Mouse (Mus musculus) ES-Bruce4 (cell line): ENCODE results near the gene Zdhhc1. TPM values are rescaled to one million over a fixed set of nuclear protein-coding genes. Genes with fewer than 3 reads are reported as not detected.

Experiments used
- H3K27ac ChIP-seq: 2 replicates; pipeline ENCODE4 v1.5.1; 2012; ENCODE audit warnings: low read length, inconsistent platforms; ENCODE audit not compliant: insufficient read depth
- H3K27me3 ChIP-seq: 2 replicates; pipeline ENCODE4 v1.6.1; 2012; ENCODE audit warnings: mild to moderate bottlenecking, low read length, inconsistent platforms; ENCODE audit not compliant: control insufficient read depth, poor library complexity, insufficient read depth, severe bottlenecking
- H3K36me3 ChIP-seq: 2 replicates; pipeline ENCODE4 v1.6.1; 2012; ENCODE audit warnings: inconsistent platforms, mild to moderate bottlenecking, low read length, moderate library complexity; ENCODE audit not compliant: control insufficient read depth, poor library complexity, insufficient read depth, severe bottlenecking
- H3K4me1 ChIP-seq: one replicate; pipeline ENCODE4 v1.8.1; 2011; ENCODE audit warnings: low read length; ENCODE audit not compliant: control insufficient read depth, insufficient read depth
- H3K4me3 ChIP-seq: 2 replicates; pipeline ENCODE4 v1.5.1; 2011; ENCODE audit warnings: low read depth, mild to moderate bottlenecking, low read length
- H3K9ac ChIP-seq: 2 replicates; pipeline ENCODE4 v1.6.1; 2012; ENCODE audit warnings: low read depth, mild to moderate bottlenecking, inconsistent platforms; ENCODE audit not compliant: poor library complexity, severe bottlenecking
- H3K9me3 ChIP-seq: replicated peaks from 2 replicates; pipeline ENCODE4 v1.6.1; 2012; ENCODE audit warnings: mild to moderate bottlenecking, low read length, inconsistent platforms; ENCODE audit not compliant: control insufficient read depth, poor library complexity, insufficient read depth, severe bottlenecking
- CTCF ChIP-seq: IDR thresholded peaks from one replicate; pipeline ENCODE4 v1.8.1; 2011; ENCODE audit warnings: low read depth, low read length
- EP300 ChIP-seq: IDR thresholded peaks from 2 replicates; pipeline ENCODE4 v1.6.1; 2011; ENCODE audit warnings: low read depth, low read length; ENCODE audit not compliant: insufficient read depth
- POLR2A ChIP-seq: IDR thresholded peaks from one replicate; pipeline ENCODE4 v1.8.1; 2011; ENCODE audit warnings: low read length; ENCODE audit not compliant: insufficient read depth
- polyA plus RNA-seq: library from polyadenylated mRNA; stranded (reverse); fragments of >200 nt; gene quantifications from 2 replicates; pipeline ENCODE4 v1.2.4, GENCODE M21; 2011; ENCODE audit warnings: low read depth; ENCODE audit not compliant: missing spikeins, insufficient read depth, insufficient read length

Zdhhc1 gene
- polyA plus RNA-seq, 1 experiment: 9.2 TPM

DNA sequence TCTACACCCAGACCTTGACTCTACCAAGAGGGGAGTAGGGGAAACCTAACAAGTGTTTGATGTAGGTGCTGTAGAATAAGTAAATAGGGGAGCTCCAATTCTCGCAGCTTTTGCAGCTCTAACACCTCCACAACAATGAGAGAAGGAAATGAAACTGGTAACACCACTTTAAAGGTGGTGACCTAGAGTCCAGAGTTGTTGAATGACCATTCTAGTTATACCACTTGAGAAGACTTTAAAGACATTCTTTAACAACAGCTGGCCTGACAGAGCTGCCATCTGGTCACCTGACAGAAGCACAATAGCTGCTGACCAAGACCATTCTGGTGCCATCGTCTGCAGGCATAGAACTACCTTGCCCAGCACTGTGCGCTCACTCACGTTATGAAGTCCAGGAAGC lies 42.2 kb upstream of the Zdhhc1 start:
- Histone ChIP-seq H3K36me3 (peaks cover 15% of the 10 kb centered on the region), H3K27ac (no peak overlapping the region), H3K9ac (no peak overlapping the region), H3K27me3 (no peaks in the 10 kb centered on the region), H3K4me1 (no peaks in the 10 kb centered on the region), H3K9me3 (no peaks in the 10 kb centered on the region), H3K4me3 (no peak overlapping the region)
- TF ChIP-seq CTCF (no peak), POLR2A (no peak), EP300 (no peak)

DNA sequence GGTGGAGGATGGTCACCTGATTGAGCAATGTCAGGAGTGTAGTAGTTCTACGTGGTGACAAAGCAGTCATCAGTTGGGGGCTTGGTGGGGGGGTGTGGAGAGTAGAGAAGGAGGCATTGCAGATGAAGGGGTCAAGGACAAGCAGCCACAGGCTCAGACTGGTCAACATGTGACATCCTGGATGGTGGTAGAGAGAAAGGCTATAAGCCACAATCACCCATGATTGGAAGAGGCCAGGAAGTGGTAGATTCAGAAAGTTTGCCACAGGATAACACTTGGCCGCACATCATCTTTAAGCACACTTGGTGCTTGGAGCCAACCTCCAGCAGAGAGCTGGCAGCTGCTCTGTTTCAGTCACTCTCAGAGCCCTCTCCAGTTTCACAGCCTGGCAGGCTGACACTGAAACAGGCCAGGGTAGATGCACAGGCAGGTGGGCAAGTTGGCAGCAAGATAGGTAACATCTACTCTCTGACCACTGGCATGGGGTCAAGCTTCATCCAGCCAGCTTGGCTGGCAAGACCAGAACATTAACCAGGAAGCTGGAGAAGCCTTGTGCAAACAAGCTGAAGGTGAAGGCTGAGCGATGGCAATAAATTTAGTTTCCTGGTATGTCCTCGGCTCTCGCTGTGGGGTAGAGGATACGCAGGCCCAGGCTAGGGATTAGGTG lies 40.4 kb upstream of the Zdhhc1 start:
- H3K9me3 ChIP-seq: no peaks in the 10 kb centered on the region
- no peak overlapping the region for H3K27ac ChIP-seq
- no peak overlapping the region for H3K9ac ChIP-seq
- no peak overlapping the region for H3K4me3 ChIP-seq
- no peaks in the 10 kb centered on the region for H3K27me3 ChIP-seq
- TF ChIP-seq EP300 (no peak), POLR2A (no peak), CTCF (no peak)
- H3K36me3 ChIP-seq: peaks cover 15% of the 10 kb centered on the region
- no peaks in the 10 kb centered on the region for H3K4me1 ChIP-seq

DNA sequence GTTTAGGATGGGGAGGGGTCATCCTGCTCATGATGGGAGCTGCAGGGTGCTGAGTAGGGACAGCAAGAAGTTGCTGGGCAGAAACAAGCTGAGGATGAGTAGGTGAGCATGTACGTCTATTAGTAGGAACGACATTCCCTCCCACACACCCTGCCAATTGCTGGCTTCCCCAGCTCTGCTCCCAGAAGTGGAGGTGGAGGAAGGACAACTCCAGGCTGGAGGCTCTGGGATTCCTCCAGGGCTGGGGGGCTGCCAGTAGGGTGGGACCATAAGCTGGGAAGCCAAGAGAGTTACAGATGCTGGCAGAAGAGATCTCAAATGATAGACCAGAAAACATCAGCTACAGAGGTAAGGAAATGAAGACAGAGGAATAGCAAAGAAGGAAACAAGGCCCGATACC lies 39.8 kb upstream of the Zdhhc1 start:
- H3K4me3 ChIP-seq: no peak overlapping the region
- no peak overlapping the region for H3K9ac ChIP-seq
- H3K27ac ChIP-seq: no peak overlapping the region
- TF ChIP-seq POLR2A (no peak), EP300 (no peak), CTCF (no peak)
- H3K9me3 ChIP-seq: no peaks in the 10 kb centered on the region
- H3K36me3 ChIP-seq: peaks cover 15% of the 10 kb centered on the region
- H3K27me3 ChIP-seq: no peaks in the 10 kb centered on the region
- no peaks in the 10 kb centered on the region for H3K4me1 ChIP-seq

DNA sequence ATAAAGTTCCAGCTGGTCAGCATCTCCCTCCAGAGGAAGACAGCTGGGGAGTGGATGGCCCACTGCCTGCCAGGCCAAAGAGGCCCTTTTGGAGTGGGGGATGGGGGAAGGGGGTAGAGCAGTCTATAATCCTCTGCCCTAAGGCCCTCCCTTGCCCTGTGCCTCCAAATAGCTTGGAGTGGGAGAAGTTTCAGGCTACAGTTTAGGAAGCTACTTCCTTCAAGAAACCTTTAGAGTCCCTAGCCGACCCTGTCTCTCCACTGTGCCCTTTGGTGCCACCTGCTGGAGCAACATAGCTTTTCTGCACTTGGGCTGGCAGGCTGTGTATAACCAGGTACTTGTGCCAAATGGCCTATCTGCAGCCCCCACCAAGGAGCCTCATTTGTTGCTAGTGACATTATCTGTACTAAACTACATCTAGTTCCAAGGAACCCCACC lies 37.2 kb upstream of the Zdhhc1 start:
- peaks cover 12% of the 10 kb centered on the region for H3K36me3 ChIP-seq

DNA sequence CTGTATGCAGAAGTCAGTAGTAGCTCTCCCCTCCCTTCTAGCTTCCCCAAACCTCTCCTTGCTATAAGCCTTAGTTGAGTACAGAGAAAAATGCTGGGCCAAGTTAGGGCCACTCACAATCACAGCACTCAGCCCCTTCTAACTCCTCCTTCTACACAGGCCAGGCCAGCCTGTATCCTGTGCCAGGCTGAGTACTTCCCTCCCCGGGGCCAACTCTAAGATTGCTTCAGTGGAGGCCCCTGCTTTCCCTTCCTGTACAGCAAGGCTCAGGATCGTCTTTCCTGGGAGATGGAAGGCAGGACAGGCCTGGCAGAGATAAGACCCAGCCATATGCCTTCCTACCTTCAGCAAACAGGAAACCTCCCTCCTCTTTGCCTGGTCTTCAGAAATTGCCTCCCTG lies 36.7 kb upstream of the Zdhhc1 start:
- Histone ChIP-seq H3K9ac (no peak overlapping the region), H3K27ac (no peak overlapping the region)

More for the DNA sequence above, 37.2 kb upstream of the Zdhhc1 start:
- Histone ChIP-seq H3K4me3 (no peak overlapping the region), H3K9ac (no peak overlapping the region), H3K4me1 (no peaks in the 10 kb centered on the region), H3K27ac (no peak overlapping the region), H3K9me3 (no peaks in the 10 kb centered on the region), H3K27me3 (no peaks in the 10 kb centered on the region)
- TF ChIP-seq POLR2A (no peak), EP300 (no peak), CTCF (peak; percentile 83)

DNA sequence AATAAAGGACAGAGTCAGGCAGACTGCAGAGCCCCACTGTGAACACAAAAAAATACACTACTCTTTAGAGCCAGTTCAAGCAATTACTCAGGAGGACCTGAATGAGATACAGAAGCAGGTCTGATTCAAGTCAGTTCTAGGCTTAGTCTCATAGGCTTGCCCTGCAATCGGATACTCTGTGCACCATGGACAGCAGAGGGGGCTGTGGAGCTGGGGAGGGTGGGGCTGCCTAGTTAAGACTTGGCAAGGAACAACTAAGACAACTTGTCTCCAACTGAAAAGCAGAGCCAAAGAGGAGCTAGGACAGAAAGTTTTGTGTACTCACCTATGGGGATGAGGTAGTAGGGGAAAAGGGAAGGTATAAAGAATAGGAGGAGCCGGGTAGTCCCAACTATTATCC lies 35.1 kb upstream of the Zdhhc1 start:
- H3K4me3 ChIP-seq: no peak overlapping the region
- no peaks in the 10 kb centered on the region for H3K4me1 ChIP-seq
- H3K27ac ChIP-seq: no peak overlapping the region
- H3K27me3 ChIP-seq: no peaks in the 10 kb centered on the region
- TF ChIP-seq POLR2A: no peak
- peak; percentile 78 for TF ChIP-seq CTCF
- no peak for TF ChIP-seq EP300
- H3K9me3 ChIP-seq: no peaks in the 10 kb centered on the region
- H3K9ac ChIP-seq: no peak overlapping the region
- no peaks in the 10 kb centered on the region for H3K36me3 ChIP-seq

More for the DNA sequence above, 36.7 kb upstream of the Zdhhc1 start:
- no peaks in the 10 kb centered on the region for H3K9me3 ChIP-seq
- peaks cover 7% of the 10 kb centered on the region for H3K36me3 ChIP-seq
- H3K27me3 ChIP-seq: no peaks in the 10 kb centered on the region
- H3K4me3 ChIP-seq: no peak overlapping the region
- no peaks in the 10 kb centered on the region for H3K4me1 ChIP-seq
- TF ChIP-seq POLR2A (no peak), CTCF (no peak), EP300 (no peak)
